Mouse (Mus musculus) neutrophil, adult 5-6 weeks (primary cell): ENCODE measurements at regions not wholly inside any gene's neighbourhood (a gene's known extent, or its start where the extent isn't known, plus 50 kb on each side); places are given as distances from the start of the nearest gene placed in this dataset.

Experiments
- ATAC-seq: fragments of 151-379, 151-347 bp; 2 replicates; pipeline ENCODE4 v1.8.0; 2017; ENCODE audit warnings: mild to moderate bottlenecking, moderate TSS enrichment; ENCODE audit not compliant: insufficient number of reproducible peaks, poor library complexity, low FRiP score, severe bottlenecking; ENCODE audit errors: extremely low read depth

DNA sequence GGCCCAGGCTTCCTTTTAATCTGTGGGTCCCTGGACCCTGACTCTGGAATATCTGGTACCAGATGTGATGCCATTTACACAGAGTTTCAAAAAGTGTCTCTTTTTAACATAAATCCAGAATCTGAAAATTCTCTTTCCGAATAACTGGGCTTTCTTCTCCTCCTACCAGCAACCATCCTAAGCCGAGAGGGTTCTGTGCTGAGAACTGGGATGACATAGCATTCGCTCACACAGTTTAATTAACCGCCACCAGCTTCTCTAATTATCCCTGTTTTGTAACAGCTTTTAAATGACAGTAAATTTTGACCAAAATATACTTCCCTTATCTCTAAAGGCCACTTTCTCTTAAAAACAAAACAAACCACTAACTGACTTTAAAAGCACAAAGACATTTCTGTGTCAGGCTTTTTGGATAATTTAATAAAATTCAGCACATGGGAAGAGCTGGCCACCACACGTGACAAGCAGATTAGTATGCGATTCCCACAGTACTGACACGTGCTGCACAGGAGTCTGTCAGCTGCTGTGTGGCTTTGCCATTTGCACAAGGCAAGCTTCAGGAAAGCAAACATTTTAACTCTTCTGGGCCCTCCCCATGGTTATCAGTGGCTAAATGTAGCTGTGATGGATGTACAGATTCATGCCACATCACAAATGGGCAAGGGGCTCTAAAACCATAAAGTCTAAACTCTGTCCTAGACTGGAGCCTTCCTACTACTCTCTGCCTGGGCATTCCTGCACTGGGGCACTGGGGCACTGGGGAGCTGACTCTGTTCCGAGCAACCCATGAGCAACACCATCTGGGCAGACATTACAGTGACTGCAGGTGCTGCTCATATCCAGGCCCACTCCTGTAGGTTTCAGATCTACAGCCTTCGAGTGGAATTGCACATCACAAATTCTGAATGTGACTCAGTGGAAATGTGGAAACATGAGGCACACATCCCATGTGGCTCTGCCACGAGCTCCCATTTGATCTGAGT is 263.1 kb upstream of the Zfp637 start:
- ATAC-seq, result no peak

DNA sequence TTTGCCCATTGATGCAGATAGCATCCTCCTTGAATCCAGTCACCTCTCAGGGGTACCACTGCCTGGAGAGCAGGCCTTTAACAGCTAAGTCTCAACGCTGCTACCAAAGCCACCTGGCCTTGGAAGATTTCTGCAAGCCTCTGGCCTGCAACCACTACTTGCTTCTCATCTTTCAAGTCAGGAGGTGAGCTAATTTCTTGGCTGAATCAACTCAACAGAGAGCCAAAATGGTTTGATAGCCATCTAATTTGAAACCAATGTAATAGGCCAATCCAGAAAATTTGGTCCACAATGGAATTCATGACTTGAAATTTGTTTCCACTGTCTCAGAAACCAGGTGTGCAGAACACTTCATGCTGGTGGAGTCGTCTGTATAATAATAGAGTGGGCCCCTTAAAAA is 260.0 kb upstream of the Zfp637 start:
- no peak for ATAC-seq

DNA sequence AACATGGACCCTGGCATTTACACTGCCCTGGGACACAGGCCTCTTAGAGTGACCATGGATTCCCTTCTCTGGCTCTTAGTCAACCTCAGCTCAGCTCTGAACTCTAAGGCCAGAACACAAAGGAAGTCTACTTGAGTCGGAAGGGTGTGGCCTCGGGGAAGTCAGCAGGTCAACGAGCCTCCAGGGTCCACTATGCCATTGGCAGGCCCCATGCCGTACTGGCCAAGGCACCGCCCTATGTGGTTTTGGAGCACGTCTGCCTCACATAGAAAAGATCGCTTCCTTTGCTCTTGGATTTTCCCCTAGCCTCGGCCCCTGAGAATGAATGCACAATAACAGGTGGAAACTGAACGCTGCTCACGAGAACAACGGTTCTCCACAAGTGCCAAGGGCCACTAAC is 257.9 kb upstream of the Zfp637 start:
- ATAC-seq, result no peak

DNA sequence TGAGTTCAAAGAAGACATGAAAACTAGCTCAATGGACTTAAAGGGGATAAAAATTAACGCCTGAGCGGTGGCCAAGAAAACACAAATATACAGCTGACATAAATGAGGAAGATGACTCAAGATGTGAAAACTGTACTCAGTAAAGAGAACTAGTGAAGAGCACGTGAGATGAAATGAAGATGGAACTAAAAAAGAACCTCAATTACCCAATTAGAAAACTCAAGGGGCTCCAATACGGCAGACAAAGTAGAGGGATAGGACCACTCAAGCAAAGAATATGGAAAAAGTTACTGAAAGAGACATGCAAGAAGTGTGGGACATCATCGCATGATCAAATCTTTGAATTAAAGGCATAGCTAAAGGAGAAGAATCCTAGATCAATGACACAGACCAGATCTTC is 256.4 kb upstream of the Zfp637 start:
- ATAC-seq, result no peak

DNA sequence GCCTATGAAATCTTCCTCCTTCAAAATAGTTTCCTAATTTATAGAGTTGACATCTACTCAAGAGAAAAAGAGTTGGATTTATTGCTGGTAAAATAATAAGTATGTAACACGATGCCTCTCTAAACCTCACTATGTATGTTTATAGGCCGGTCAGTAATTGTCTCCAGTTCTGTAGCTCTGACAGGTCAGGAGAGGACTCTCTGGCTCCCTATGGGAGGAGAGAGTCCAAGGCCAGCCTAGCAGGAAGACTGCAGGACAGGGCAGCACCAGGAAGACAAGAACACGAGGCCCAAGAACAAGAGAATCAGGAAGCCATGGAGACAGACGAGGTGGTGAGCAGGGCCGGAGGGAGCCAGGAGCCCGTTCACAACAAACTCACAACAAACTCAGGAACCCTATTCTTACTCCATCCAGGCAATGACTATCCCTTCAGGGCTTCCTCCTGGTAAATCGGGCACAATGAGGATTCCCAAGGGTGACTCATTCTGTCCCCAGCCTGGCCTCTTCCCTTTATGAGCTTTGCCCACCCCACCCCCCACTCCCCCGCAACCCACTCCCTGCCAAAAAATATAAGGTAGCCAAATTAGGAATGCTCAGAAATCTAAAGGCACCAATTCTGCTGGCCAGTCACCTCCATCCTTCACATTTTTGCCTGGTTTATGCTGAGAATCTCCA is 244.7 kb upstream of the Zfp637 start:
- ATAC-seq, result no peak

DNA sequence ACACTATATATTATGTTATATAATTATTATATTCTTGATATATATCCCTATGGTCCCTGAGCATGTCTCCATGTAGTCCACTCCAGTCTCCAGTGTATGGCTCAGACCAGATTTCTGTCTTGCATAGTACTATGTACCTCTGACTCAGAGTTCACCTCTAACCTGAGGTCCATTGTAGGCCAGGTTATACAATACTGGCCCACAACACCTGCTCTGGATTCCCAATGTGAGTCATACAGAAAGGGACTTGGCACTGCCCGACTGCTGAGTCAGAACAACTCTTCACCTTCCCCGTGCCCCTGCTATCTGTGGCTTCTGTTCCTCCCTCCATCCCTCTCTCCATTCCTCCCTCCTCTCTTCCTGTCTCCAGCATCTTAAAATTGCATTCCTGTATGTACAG is 236.1 kb upstream of the Zfp637 start:
- ATAC-seq, result no peak

DNA sequence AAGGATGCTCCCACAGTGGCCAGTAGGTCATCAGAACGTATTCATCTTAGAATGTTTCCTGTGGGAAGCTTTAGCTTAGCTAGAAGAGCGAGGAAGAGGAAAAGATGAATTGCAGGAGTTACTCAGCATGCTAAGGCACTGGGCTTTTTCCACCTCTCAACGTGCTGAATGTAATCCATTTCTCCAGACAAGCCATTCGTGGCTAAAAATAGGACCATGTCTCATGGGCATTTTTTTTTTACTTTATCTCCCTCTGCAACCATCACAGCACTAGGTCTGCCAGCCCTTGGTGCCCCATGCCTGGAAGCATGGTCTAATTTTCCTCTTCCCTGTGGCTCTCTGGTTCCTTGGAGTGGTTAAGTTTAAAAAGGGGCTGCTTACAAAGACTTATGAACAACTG is 235.3 kb upstream of the Zfp637 start:
- ATAC-seq, result no peak

DNA sequence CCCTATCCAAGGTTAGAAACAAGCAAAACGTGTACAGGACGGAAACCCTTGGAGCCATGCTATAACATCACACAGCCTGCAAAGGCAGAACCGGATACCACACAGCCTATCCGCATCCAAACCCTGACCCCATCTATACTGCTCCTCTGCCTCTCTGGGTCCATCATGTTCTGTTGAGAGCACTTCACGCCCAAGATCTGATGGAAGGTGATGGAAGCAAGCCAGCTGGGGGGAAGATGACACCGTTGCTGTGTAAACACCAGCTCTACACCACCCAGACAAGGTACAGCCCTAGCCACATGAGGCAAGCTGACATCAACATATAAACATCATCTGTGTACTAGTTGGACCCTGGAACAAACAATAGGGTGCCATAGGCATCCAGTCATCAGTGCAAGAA is 234.8 kb upstream of the Zfp637 start:
- no peak for ATAC-seq

DNA sequence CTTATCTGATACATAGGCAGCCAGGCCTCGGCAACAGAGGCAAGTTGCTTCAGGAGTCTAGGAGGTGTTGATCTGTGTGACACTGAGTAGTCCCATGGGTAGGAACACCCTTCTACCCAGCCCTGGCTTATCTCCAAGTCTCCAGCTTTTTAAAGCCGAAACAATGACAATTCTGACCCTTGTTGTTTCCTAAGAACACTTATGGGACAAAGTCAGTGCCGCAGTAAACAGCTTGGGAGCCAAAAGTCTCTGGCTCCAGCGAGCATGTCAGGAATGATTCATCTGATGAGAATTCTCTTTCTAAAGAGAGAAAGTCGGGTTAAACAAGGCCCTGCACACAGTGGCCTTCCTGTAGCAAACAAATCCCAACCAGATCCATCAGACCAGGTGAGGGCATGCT is 234.0 kb upstream of the Zfp637 start:
- no peak for ATAC-seq

DNA sequence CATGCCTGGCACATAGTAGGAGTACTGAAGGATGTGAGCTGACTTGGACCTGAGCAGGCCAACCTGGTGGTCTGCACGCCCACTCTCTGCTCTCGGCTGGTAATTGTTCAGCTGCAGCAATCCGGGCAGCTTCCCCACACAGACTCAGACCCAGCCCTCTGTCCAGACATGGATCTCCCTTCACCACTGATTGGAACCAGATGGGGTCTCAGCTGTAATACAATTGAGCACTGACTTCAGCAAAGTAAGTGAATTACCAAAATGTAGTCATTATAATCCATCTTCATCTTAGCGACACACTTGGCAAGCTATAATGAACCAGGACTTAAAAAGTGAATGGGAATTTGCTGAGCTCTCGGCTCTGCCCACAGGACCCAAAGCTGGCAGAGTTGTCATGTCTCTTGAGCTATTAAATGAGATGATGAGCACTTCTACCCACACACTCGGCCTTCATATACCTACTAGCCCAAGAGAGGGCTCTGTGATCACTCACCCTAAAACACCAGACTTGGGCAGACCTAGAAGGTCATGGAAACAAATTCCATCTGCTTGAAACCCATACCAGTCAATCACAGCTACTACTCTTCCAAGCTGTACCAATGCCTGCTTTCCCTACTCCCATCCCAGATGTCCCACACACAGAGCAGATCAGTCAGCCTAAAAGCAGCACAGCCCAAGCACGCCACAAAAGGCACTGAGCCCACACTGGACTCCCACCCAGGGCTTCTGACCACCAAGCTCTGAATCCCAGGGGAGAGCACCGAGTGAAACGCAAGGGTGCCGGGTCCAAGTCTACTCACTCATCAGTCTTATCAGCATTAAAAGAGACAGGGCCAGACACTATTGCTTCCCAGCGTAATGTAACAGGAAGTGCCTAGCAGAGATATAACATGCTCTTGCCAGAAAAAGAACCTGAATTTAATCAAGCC is 231.2 kb upstream of the Zfp637 start:
- ATAC-seq, result no peak

DNA sequence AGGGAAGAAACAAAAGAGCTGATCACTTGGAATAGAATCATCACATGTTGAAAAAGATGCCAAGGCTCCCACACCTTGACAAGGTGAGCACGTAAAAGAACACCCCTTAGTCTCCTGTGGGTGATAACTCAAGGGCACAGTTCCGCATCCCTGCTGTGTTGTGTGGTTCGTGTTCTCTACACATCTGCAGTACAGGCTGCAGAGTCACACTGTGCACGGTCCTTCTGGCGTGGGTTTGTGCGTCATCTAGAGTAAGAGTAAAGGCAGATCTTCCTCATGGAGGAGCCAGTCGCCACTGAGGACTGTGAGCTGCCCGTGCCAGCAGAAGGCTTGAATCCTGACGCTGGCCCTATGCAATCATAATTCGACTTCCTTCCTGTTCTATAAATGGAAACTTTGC is 229.7 kb upstream of the Zfp637 start:
- ATAC-seq, result no peak

DNA sequence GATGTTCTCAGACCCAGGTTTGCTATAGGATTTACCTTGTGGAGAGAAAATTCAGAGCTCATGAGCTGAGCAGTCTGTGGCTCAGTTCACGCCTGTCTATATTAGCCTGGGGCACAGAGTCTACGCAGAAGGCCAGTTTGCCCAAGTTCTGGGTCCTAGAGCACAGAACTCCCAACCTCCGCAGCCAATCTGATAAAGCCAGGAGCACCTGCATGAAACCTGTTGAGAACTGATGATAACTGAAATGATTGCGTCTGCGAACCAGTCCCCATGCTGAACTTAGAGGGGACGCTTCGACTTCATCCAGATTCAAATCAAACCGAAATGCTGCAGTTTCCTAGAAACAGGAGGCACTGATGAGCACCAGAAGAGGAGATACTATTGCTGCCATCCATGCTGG is 229.0 kb upstream of the Zfp637 start:
- no peak for ATAC-seq

DNA sequence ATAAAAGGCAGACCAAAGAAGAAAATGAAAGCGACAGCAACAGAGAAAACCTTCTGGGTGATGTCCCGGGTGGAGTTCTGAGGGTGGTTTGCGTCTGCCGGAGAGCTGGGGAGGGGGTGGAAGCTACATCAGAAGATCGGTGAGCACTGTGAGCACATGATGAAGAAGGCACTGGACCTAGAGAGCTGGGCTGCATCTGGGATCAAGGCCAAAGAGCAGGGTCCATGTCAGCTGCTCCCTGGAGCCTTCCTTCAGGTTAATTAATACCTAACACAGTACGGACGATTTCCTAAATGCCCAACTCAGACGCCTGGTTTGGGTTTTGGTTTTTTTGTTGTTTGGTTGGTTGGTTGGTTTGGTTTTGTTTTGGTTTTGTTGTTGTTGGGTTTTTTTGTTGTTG is 228.6 kb upstream of the Zfp637 start:
- ATAC-seq, result no peak

DNA sequence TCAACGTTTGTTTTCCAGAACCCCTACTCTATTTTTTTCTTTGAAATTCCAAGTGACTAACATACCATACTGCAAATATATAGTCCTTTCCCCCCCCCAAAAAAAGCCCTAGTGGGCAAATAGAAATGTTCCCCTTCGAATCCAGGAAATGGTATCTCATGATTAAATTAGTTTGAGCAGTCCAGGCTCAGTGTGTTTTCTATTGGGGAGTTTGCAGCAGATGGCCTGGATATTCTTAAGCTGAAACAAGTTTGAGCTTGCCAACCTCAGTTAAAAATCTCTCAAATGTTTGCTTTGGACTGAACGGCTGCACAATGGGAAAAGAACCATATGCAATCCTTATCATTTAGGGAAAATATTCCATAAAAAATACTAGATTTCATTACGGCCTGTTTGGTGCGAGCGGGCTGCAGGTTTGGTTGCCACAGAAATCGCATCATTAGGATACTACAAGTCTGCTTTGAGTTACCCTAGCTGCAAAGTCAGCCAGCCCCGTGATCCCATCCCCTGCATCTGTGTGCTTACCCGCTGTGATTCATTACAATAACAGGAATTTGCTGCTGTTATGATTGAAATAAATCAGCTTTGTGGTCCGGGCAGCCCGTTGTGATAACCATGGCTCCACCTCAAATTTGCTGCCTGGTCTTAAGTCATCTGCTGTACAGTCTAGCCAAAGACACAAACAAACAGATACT is 227.2 kb upstream of the Zfp637 start:
- no peak for ATAC-seq

DNA sequence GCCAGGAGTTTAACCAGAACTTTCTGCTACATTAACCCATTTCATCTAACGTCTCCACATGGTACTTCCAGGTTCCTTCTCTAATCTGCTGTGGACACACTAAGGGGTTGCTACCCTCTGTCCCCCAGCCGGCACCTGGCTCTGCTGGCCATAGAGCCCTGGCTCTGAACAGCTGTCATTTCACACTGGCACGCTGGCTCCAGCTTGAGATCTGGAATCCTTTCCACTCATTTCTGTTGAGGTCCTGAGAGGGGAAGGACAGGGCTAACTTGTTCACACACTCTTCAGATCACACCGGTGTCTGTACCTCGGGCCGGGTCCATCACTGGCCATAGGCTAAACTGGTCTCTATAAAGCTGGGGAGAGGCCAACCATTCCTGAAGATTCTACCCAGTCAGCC is 226.6 kb upstream of the Zfp637 start:
- ATAC-seq, result no peak

DNA sequence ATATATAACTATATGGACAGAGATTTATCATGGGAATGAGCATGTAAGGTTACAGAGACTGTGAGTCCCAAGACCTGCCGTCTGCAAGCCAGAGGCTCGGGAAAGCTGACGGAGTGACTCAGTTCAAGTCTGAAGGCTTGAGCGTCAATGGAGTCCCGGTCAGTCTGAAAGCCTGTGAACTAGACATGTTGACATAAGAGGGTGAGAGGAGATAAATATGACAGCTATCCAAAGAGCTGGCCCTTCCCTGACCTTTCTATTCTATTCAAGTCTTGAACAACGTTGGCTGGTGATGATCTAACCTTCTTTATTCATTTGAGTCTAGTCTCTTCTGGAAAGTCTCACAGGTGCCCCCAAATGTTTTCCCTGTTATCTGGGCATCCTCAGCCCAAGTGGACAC is 223.8 kb upstream of the Zfp637 start:
- ATAC-seq, result no peak

DNA sequence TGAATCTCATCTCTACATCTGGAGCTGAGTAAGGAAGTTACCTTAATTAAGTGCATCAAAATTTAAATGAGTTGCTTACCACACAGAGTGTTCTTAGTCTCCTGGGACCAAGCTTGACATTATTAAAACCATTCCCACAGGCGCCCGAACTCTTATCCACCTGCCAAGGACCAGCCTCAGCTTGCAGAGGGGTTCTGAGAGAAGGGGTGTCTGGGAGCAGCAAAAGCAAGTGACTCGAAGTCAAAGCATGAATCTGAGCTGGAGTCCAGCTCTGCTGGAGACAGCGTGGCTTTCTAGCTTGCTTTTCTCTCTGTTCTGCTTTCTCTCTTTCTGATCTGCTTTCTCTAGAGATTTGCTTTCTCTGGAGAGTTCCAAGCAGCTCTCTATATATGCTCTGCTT is 223.0 kb upstream of the Zfp637 start:
- ATAC-seq, result no peak

DNA sequence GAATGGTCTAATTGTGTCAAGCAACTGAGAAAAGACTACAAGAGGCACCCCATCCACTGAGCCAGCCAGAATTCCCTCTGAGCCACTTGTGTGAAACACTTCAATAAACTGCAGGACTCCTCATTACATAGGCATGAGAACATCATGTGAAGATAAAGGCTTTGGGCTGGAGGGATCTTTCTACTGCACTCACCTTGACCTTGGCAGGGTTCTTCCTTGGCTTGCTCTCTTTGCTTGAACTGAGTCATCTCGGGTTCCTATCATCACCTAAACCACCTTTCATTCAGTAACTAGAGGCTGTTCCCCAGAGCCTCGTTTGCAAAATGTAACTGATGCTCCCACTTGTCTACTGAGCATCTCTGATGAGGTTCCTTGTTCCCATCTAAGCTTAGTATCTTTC is 221.4 kb upstream of the Zfp637 start:
- no peak for ATAC-seq

DNA sequence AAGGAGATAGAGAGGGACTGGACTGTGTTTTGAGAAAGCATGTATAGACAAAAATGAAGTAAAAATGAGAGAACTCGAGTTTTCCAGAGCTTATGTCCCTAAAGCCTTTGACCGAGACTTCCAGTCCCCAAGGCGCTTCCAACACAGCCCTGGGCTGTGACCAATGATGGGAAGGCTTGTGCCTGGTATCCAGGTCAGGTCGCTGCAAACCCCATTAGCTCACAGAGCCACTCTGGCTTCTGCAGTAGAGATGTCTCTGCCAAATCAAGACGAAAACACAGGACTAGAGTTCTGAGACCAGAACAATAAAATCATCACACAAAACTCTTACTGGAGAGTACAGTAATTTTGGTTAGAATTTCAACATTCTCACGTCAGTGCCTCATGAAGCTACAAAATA is 218.5 kb upstream of the Zfp637 start:
- no peak for ATAC-seq
